Mouse (Mus musculus) thymus, adult 18-20 months (tissue): ENCODE data around the gene Spats2l.

Source experiments
- DNase-seq, 2 experiments: peaks; one replicate each; pipeline ENCODE4 v3.0.0; 2022; ENCODE audit warnings: mixed read lengths in 2 of 2

The Spats2l gene

GRCm38 (mm10) chr1:57826245-57826644, 52.3 kb downstream of the Spats2l start:
- no peak for DNase-seq

GRCm38 (mm10) chr1:57833145-57833544, 59.2 kb downstream of the Spats2l start:
- no peak for DNase-seq

DNA sequence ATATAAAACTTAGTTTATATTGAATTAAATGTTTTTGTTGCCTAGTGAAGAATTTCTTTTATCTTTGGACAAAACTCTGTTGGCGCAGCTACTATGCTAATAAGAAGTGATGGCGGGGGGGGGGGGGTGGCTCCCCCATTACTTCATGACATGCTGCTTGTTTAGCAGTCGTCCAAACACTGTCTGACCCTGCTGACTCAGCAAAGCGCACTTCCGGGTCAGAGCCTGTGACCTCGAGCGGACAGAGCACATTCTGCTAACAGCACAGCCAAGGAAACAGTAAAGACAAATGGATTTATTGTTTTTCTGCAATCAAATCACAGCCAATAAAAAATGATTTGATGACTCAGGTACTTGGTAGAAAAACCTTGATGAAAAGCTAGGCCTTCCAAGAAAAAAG, 61.2 kb downstream of the Spats2l start:
- DNase-seq, result no peak

- no peak for DNase-seq
Measured at GRCm38 (mm10) chr1:57836686-57837317, 62.8 kb downstream of the Spats2l start.

DNA sequence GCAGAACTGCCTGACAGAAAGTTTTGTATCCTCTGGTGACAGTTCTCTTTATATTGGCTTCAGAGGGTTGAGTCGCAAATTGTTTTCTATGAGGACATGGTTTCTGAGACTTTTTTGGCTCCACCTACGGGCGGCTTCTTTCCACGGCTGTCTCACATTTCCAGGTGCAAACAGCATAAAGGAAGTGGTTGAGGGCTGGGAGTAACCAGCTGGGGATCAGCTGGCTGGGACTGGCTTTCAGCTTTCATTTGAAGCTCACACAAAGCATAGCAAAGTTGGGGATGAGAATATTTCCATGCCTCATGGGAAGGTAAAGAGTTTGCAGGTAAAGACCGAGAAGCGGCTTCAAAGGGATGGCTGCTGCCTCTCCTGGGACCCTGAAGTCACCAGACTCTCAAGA, 65.9 kb downstream of the Spats2l start:
- DNase-seq, result peak; percentile 71 to 83

DNA sequence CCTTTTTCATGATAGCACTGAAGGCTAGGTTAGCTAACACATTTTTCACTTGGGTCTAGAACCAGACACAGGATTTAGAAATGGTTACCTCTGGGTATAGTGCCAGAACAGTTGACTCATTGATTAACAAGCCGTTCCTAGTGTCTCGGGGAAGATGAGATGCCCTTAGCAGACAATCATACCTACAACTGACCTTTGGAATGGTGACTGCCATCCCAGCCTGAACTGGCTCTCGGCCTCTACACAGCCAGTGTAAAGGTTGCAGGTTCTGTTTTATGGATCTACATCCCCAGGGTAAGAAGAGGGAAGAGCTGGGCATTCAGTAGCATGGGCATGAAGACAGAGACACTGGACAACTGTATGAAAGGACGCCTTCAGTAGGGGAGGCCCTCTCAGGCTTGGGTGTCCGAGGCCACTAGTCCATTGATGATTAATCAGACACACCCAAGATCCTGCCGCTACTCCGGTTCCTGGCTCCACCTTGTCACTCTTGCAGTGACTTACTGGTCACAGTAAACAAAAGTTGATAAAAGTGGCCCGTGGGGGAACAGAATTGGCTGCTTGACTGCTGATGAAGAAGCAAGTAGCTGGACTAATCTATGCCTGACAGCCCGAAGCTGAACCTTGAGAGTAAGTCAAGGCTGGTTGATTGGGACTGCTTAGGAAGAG, 71.2 kb downstream of the Spats2l start:
- no peak for DNase-seq

- DNase-seq, result no peak
Measured at GRCm38 (mm10) chr1:57846856-57847698, 73.1 kb downstream of the Spats2l start.

DNA sequence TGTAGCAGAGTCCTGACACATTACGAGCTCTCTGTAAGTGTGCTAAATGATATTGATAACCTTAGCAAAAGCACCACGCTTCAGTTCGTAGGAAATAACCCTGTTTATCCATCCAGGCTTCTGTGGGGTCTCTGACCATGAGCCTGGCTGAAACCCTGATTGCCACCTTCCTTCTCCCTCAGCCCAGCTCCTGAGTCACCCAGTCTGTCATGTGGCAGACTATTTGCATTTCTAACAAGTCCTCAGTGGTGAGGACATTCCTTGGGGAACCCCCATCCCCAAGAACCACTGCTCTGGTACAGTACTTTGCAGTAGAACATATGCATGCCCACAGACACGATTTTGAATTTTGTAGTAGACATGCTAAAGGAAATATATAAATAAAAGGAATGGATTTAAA, 75.1 kb downstream of the Spats2l start:
- DNase-seq, result no peak

- no peak for DNase-seq
Measured at GRCm38 (mm10) chr1:57849916-57850315, 76.0 kb downstream of the Spats2l start.

DNA sequence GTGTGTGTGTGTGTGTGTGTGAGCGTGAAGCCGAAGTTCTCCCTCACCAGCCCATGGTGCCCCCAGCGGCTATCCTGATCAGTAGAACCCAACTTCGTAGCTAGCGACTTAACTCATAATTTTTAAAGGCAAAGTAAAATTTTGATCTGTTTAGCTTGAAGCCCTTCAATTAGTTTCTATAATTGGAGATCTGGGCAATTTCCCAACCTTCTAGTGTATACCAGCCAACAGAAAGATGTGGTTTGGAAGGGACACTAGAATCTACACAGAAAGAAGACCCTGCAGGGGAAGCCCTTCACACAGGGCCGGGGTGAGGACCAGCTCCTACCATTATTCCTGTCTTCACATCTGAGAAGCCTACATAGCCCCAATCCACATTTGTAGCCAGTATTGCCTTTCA, 77.9 kb downstream of the Spats2l start:
- DNase-seq, result no peak

DNA sequence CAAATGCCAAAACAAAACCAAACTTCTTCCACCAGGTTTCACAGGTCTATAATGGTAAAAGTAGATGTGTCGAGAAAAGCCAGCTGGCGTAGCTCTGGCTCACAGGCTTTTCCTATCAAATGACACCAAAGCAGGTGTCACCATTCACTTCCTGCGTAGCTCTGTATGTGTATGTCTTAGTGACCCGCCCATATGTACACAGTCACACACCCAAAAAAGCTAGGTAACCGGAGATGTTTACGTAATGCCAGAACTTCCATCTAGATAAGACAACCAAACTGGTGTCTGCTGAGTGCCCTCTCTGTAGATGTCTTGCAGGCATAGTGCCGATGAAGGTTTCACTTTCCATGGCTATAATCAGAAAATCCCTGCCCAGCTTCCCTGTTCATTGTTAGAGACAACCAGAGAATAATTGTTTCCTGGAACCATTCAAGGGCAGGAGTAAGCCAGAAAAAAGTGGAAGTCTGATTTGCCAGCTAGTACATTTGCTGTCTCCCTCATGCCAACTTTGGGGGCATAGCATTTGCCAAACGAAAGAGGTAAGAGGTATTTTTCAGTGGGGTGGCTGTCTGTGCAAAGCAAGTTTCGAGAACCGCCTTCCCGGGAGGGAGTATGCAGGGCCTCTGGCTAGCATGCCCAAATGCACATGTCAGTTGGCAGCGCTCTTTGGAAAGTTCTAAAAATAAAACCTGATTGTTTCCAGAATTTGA, 78.8 kb downstream of the Spats2l start:
- no peak for DNase-seq

- DNase-seq, result no peak
Measured at GRCm38 (mm10) chr1:57857799-57858198, 83.8 kb downstream of the Spats2l start.

GRCm38 (mm10) chr1:57862024-57862423, 88.1 kb downstream of the Spats2l start:
- no peak for DNase-seq

DNA sequence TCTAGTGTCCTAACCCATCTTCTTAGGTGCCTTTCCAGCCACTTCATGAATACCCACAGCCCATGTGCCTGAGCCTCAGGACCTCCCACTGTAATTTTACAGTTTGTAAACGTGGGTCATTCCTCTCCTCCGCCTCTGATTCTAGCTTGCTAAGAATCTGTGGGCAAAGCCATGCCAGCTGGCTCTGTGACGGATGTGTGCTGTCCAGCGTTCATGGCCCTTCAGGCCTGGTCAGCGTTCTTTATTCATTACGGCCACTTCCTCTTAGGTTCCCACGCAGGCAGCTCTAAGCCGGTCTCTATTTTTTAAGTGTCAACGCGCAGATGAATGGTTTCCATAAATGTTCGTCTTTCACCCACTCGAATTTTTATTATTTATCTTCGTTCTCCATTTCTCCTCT, 94.7 kb downstream of the Spats2l start:
- DNase-seq, result no peak

DNA sequence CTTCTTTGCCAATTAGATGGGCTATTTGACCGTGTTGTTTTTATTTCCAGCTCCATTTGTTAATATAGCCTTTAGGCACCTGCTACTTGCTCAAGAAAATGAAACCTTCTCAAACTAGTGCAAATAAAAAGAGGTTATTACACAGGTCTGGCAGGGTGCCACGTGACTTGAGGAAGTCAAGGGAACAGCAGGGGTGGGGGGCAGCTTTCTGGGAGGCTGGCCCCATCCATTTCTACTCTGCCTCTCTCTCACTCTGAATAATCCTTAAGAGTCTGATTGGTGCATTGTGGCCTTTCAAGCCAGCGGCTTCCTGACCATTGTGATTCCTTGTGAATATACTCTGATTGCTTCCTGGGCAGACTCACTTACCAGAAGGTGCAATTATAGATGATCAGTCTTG, 98.0 kb downstream of the Spats2l start:
- DNase-seq, result no peak

GRCm38 (mm10) chr1:57873996-57874395, 100.0 kb downstream of the Spats2l start:
- DNase-seq, result no peak

- no peak for DNase-seq
Measured at GRCm38 (mm10) chr1:57875109-57875508, 101.1 kb downstream of the Spats2l start.

DNA sequence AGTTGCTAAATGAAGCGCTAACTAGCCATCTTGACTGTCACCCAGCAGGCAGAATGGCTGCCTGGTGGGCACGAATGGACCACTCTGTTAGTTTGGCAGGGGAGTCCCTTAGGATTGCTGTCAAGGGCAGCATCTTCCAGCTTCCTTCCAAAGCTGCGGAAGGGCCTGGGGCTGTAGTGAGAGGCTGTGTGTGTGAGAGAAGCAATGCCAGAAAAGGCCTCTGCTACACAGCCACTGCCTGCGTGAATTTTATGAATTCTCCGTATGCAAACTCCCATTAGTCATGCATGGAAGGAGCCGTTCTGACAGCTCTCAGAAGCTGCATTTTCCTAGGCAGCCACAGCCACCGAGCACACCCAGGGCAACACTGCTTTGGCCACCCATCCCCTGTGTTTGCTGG, 101.5 kb downstream of the Spats2l start:
- DNase-seq, result no peak

DNA sequence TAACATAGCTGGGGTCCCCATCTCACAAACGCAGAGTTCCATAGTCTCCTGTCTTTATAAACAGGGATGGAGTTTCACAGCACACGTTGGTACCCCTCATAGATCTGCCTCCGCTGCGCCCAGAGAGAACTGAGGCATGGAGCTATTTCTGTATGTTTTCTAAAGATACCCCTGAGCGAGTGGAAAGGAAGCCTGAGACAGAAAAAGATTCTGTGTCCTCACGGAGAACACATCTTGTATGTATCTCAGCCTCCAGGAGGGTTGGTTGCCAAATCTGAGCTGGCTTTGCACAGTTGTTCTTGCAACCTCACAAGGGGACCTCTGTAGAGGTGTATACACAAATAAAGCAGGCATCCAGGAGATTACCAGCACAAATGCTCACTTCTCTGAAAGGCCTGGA, 105.0 kb downstream of the Spats2l start:
- DNase-seq, result no peak

DNA sequence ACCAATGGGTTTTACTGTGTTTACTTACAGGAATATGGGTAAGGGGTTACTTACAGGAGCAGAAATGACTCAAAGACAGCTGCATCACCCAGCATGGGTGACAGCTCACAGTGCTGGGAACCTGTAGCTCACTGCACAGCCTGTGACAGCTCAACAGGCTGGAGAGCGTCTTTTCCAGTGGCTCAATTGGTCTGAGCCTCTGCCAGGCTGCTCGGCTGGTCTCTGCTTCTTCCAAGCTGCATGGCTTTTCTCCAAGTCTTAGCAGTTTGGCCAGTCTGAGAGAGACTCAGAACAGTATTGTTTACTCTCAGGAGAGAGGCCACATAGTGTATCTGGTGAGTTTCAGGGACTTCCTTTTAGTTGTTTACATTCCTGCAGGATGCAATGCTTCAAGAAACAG, 110.9 kb downstream of the Spats2l start:
- DNase-seq, result no peak

GRCm38 (mm10) chr1:57889803-57890202, 115.8 kb downstream of the Spats2l start:
- no peak for DNase-seq

GRCm38 (mm10) chr1:57890259-57890902, 116.4 kb downstream of the Spats2l start:
- no peak for DNase-seq

DNA sequence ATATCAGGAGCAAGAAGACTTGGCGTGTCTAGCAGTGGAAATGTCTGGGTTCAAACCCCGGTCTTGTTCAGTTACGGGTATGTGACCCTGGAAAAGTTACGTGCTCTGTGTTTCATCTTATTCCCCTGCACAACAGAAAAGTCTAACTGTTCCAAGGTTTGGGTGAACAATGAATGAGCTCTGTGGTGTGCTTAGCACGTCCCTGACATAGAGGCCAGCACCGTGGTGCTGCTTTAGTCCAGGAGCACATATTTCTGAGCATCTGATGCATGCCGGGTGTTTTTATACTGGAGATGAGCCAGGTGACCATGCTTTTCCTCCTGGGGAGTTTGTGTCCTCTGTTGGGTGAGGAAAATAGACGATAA, 116.9 kb downstream of the Spats2l start:
- no peak for DNase-seq
